Mouse (Mus musculus) Patski (cell line): Measurements from ENCODE around the gene Topors. TPM values are rescaled to one million over a fixed set of nuclear protein-coding genes. Genes with fewer than 3 reads are reported as not detected.

ENCODE experiments used
- ATAC-seq: fragments of 100-300 bp; one replicate; pipeline ENCODE4 v1.8.0; 2021
- CTCF ChIA-PET: fragments of 350-600 bp; sonication (Branson Sonifier 250); formaldehyde crosslinking; loops from one replicate; lab custom pipeline; 2022; ENCODE audit warnings: inconsistent platforms; lab: Charles Lee
- POLR2A ChIA-PET: fragments of 350-600 bp; sonication (Branson Sonifier 250); formaldehyde crosslinking; loops from one replicate; lab custom pipeline; 2022; ENCODE audit warnings: antibody characterized with exemption, inconsistent platforms; lab: Charles Lee
- DNase-seq: peaks from one replicate; pipeline ENCODE4 v3.0.0-alpha.2; 2011; ENCODE audit warnings: low read depth, low spot score
- H3K27me3 ChIP-seq: fragments of 371-371 bp; one replicate; pipeline ENCODE4 v1.5.1; 2021
- CTCF ChIP-seq: fragments of 100-300 bp; IDR thresholded peaks from one replicate; pipeline ENCODE4 v1.5.1; 2021
- in situ Hi-C: fragments of 300-500 bp; cut with MboI; formaldehyde crosslinking; loops from 3 replicates; pipeline ENCODE4 v1.11.1; 2018; ENCODE audit warnings: low pct_unique_long_range_greater_than_20kb, mixed read lengths
- polyA plus RNA-seq: library from polyadenylated mRNA; unstranded; gene quantifications from one replicate; pipeline ENCODE4 v1.2.3, GENCODE M21; 2021

The Topors gene
- polyA plus RNA-seq, 1 experiment from 2014 or later: 27.6 TPM

- in situ Hi-C loops: loop anchor here (5.0 kb wide), 1 partner anchor 107 kb away; no protein-coding TSS in a partner anchor
- no peak for DNase-seq
- no peaks in the 10 kb centered on the region for H3K27me3 ChIP-seq
- TF ChIP-seq CTCF: no peak
- ChIA-PET CTCF (interaction anchor here (1.3 to 3.8 kb wide), 3 partner anchors 10 to 106 kb away, joined by 3 to 16 read pairs (median 11); no protein-coding TSS in a partner anchor), POLR2A (no interaction called here)
- ATAC-seq: no peak
Observed at GRCm38 (mm10) chr4:40289046-40289445, 19.4 kb upstream of the Topors start.

- H3K27me3 ChIP-seq: no peaks in the 10 kb centered on the region
- ATAC-seq (no peak), DNase-seq (no peak)
- CTCF ChIA-PET: interaction anchor here (1.1 to 3.8 kb wide), 5 partner anchors 14 to 152 kb away, joined by 3 to 18 read pairs (median 14); no protein-coding TSS in a partner anchor
- TF ChIP-seq CTCF: no peak
- POLR2A ChIA-PET: interaction anchor here (0.6 kb wide), 1 partner anchor 144 kb away, joined by 3 read pairs; no protein-coding TSS in a partner anchor
- in situ Hi-C loops: loop anchor here (5.0 kb wide), 1 partner anchor 105 kb away; no protein-coding TSS in a partner anchor
Observed at GRCm38 (mm10) chr4:40287415-40287814, 17.8 kb upstream of the Topors start.

DNA sequence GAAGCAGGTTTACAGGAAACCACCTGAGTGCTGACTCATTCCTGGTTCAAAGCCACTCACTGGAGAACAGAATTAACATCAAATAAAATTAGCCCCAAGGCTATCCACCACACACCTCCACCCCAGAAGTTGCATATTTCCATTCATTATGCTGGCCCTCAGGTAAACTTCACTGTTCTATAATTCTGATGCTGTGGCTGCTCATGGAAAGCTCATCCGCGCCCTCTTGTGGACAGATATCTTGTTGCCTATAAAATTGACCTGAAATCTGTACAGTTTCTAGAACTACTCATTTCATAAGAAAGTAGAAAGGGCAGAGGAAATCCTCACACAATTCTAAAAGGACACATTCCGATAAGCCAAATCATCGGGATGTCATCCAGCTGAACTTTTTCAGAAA lies 15.9 kb upstream of the Topors start:
- in situ Hi-C loops: loop anchor here (5.0 kb wide), 1 partner anchor 103 kb away; no protein-coding TSS in a partner anchor
- peak; percentile 75 for TF ChIP-seq CTCF
- no peak for DNase-seq
- no peaks in the 10 kb centered on the region for H3K27me3 ChIP-seq
- POLR2A ChIA-PET: no interaction called here
- ATAC-seq: no peak
- CTCF ChIA-PET: interaction anchor here (1.3 to 3.0 kb wide), 5 partner anchors 15 to 150 kb away, joined by 4 to 18 read pairs (median 9); no protein-coding TSS in a partner anchor

GRCm38 (mm10) chr4:40279276-40279900 lies 9.7 kb upstream of the Topors start, which contains the start of gene Ndufb6:
Gene Ndufb6 (minus strand): TSS chr4:40279421.
- POLR2A ChIA-PET: interaction anchor here (1.1 kb wide), 1 partner anchor 9 kb away, joined by 5 read pairs; the partner anchor contains the start of genes Smim27 and Topors
- H3K27me3 ChIP-seq: no peaks in the 10 kb centered on the region
- ATAC-seq (peak; percentile 83), DNase-seq (peak; percentile 55)
- CTCF ChIA-PET: no interaction called here
- no peak for TF ChIP-seq CTCF
- in situ Hi-C loops: no loop called here

DNA sequence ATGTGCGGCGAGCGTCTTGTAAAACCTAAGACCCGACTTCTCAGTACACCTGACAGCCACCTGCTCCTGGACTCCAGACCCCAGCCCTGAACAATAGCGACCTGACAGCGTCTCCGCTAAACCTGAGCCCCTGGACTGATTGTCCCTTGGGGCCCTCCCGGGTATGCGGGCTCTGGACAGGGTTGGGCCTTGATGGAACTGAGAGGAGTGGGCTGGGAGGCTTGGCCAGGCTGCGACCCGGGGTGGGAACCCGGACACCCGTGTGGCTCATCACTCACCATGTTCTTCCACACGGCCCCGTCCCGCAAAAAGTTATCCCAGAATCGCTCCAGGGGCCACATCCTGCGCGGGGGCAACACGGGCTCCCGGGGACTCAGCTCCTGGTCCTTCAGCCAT lies 9.2 kb upstream of the Topors start:
- no peak for DNase-seq
- in situ Hi-C loops: no loop called here
- ATAC-seq: peak; percentile 23
- no peak for TF ChIP-seq CTCF
- ChIA-PET POLR2A (interaction anchor here (1.1 kb wide), 1 partner anchor 9 kb away, joined by 5 read pairs; the partner anchor contains the start of genes Smim27 and Topors), CTCF (no interaction called here)
- H3K27me3 ChIP-seq: no peaks in the 10 kb centered on the region

DNA sequence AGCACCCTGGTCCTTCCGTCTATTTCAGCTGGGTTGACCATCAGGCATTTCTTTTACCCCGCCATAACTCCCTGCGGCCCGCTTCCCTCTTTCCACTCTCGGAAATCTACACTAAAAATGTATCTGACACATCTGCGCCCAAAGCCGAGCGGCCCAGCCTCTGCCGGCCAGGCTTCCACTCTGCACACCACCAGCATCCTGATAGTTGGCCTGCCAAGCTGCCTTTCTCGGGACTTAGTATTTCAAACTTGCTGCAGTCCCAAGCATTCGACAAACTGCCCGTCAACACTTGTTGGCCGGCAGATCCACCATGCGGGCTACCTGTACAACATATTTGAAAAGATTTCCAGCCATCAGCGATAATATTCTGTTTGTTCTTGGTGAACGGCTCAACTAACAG lies 815 bp downstream of the Topors start:
- no peak for TF ChIP-seq CTCF
- DNase-seq (no peak), ATAC-seq (no peak)
- no peaks in the 10 kb centered on the region for H3K27me3 ChIP-seq
- POLR2A ChIA-PET: interaction anchor here (1.0 kb wide), 1 partner anchor 26 kb away, joined by 4 read pairs; no protein-coding TSS in a partner anchor
- in situ Hi-C loops: no loop called here
- CTCF ChIA-PET: no interaction called here

- ATAC-seq: peak; percentile 70
- DNase-seq: peak; percentile 53
- ChIA-PET POLR2A (interaction anchor here (1.0 to 1.5 kb wide), 2 partner anchors 26 to 29 kb away, joined by 4 to 5 read pairs; partner anchors contain the start of gene Ddx58), CTCF (no interaction called here)
- H3K27me3 ChIP-seq: no peaks in the 10 kb centered on the region
- TF ChIP-seq CTCF: no peak
- in situ Hi-C loops: no loop called here
Observed at GRCm38 (mm10) chr4:40268204-40268813, 1.3 kb downstream of the Topors start.

- ChIA-PET POLR2A (interaction anchor here (1.5 kb wide), 1 partner anchor 28 kb away, joined by 5 read pairs; the partner anchor contains the start of gene Ddx58), CTCF (no interaction called here)
- H3K27me3 ChIP-seq: no peaks in the 10 kb centered on the region
- DNase-seq: no peak
- in situ Hi-C loops: no loop called here
- ATAC-seq: no peak
- no peak for TF ChIP-seq CTCF
Observed at GRCm38 (mm10) chr4:40267681-40268080, 2.0 kb downstream of the Topors start.

DNA sequence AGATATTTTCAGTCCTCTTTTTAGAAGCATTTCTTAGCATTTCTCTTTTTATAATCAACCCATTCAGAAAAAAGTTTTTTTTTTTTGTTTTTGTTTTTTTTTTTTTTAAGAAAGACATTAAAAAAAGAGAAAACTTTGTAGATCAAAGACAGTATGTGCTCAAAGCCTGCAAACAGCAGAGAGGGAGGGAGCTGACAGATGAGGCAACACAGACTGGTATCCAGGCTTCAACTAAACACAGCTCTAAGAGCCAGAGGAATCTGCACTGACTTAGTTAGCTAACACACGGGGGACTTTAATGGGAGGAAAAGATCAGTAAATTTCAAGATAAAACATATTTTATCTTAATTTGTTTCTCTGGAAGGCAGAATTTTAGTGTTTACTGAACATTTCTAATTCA lies 5.3 kb downstream of the Topors start:
- in situ Hi-C loops: no loop called here
- TF ChIP-seq CTCF: no peak
- ATAC-seq (no peak), DNase-seq (no peak)
- no peaks in the 10 kb centered on the region for H3K27me3 ChIP-seq
- ChIA-PET POLR2A (no interaction called here), CTCF (interaction anchor here (0.6 kb wide), 1 partner anchor 10 kb away, joined by 3 read pairs; no protein-coding TSS in a partner anchor)

DNA sequence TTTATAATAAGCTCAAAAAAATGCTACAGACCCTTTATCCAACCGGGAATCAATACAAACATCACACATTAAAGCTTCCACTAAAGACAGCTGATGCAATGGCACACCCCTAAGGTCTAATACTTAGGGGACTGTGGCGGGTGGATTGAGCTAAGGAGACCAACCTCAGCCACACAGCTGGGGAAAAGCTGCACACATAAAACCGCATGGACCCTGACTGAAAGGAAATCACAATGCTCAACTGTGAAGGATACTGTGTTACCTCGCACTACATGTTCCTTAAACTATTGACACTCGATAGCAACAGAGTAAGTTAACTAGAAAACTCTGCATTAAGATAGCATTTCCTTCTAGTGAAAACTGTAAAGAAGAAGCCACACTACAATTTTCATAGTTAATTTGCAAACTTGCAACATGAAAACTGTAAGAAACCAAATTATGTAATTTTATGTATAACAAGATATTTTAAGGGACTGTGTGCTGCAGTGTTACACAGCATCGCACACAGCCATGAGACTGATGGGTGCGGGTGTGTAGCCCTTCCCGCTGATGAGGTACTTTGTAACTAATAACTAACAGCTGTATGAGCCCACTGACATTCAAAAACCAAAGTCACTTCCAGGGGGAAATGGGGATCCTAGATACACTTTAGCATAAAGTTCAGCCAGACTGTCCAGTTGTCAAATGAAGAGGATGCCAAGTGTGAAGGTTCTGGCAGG lies 15.1 kb downstream of the Topors start:
- H3K27me3 ChIP-seq: no peaks in the 10 kb centered on the region
- ChIA-PET CTCF (interaction anchor here (0.6 to 0.7 kb wide), 2 partner anchors 10 kb away, joined by 3 read pairs; no protein-coding TSS in a partner anchor), POLR2A (no interaction called here)
- ATAC-seq: no peak
- TF ChIP-seq CTCF: no peak
- DNase-seq: no peak
- in situ Hi-C loops: no loop called here
